7 mouse cellular contexts compared by ENCODE assay signal in the genomic region with DNA sequence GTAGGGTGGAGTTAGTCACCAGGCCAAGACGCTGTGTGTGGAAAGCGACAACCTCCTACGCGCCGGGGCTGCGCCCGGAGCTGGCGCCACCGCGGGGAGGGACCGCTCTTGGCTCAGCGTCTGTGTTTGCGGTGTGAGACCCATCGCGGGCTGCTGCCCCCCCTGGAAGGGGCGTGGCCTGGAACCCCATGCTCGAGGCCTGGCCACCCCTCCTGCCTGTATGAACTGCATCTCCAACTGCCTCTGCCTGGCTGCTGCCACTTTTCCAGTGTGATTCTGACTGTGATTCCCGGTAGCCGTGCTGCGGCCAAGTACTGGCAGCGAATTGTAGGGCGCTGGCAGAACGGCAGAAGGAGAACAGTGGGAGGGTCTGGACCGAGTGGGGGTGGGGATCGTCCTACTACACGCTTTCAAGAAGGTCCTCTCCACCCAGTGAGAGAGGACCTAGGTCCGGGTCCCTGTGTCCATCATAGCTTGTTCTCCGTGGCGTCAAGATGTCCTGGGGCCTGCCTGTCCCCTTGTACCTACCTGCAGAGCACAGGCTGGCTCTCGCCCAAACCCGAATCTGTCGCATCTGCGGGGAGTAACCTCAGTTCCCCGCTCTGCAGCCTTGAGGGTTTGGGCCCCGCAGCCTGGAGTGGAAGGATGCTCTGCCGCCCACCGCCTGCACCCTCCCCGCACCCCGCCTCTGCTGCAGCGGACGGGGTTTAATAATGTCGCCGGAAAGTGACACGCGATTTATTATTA. TPM values are rescaled to one million over a fixed set of nuclear protein-coding genes. Genes with fewer than 3 reads are reported as not detected.
DNase-seq lines count a peak whose midpoint lies in the region; ATAC-seq lines count a peak whose summit lies in the region.

No protein-coding gene starts in this region.

- intact Hi-C loops in left cerebral cortex, postnatal 25 days (cut with DNase I) = loop anchor here (5.0 to 10.0 kb wide), 2 partner anchors 152 to 325 kb away; a partner anchor contains a TSS

- H3K36me3 ChIP-seq in forebrain, embryonic 16.5 days (ENCODE audit: control insufficient read depth, insufficient read depth) = no peaks in the 10 kb centered on the region
- no peaks in the 10 kb centered on the region for H3K36me3 ChIP-seq in hindbrain, embryonic 11.5 days (ENCODE audit: control insufficient read depth, insufficient read depth, low read length)
- no peaks in the 10 kb centered on the region for H3K36me3 ChIP-seq in megakaryocyte, embryonic 14.5 days (replicated peaks; ENCODE audit: low read length)

- H3K27me3 ChIP-seq in forebrain, embryonic 16.5 days (replicated peaks; ENCODE audit: control insufficient read depth, insufficient read depth, low read length) = peaks cover 58% of the 10 kb centered on the region
- peaks cover 70% of the 10 kb centered on the region for H3K27me3 ChIP-seq in hindbrain, embryonic 11.5 days (ENCODE audit: control insufficient read depth, insufficient read depth, low read length)
- peaks cover 65% of the 10 kb centered on the region for H3K27me3 ChIP-seq in megakaryocyte, embryonic 14.5 days (replicated peaks)

- peak overlapping the region; percentile 46 for H3K9ac ChIP-seq in forebrain, embryonic 16.5 days (replicated peaks; ENCODE audit: low read depth, low read length)
- H3K9ac ChIP-seq in hindbrain, embryonic 11.5 days (ENCODE audit: low read depth, low read length) = no peak overlapping the region

- under 1% methylated on average over 45 of the region's 45 CpGs for WGBS in forebrain, embryonic 16.5 days
- under 1% methylated on average over 45 of the region's 45 CpGs for WGBS in hindbrain, embryonic 11.5 days

- no peaks in the 10 kb centered on the region for H3K9me3 ChIP-seq in forebrain, embryonic 16.5 days (ENCODE audit: control insufficient read depth, low read length)
- H3K9me3 ChIP-seq in hindbrain, embryonic 11.5 days (ENCODE audit: control insufficient read depth, low read length) = no peaks in the 10 kb centered on the region
- no peaks in the 10 kb centered on the region for H3K9me3 ChIP-seq in megakaryocyte, embryonic 14.5 days

- 0 out of 2 replicates have a peak, but pooled peaks have one; percentile 5 for ATAC-seq in forebrain, embryonic 16.5 days
- ATAC-seq in hindbrain, embryonic 11.5 days (ENCODE audit: low FRiP score) = no peak

- H3K4me3 ChIP-seq in forebrain, embryonic 16.5 days (replicated peaks; ENCODE audit: low read length) = peak overlapping the region; percentile 29
- peak overlapping the region; percentile 24 for H3K4me3 ChIP-seq in hindbrain, embryonic 11.5 days (ENCODE audit: low read depth, low read length)
- H3K4me3 ChIP-seq in megakaryocyte, embryonic 14.5 days (replicated peaks) = peak overlapping the region; percentile 92

- H3K27ac ChIP-seq in forebrain, embryonic 16.5 days (ENCODE audit: low read length) = no peak overlapping the region
- H3K27ac ChIP-seq in hindbrain, embryonic 11.5 days (ENCODE audit: low read depth, low read length) = no peak overlapping the region

- H3K4me2 ChIP-seq in forebrain, embryonic 16.5 days (ENCODE audit: low read length) = peak overlapping the region; percentile 48
- peak overlapping the region; percentile 39 for H3K4me2 ChIP-seq in hindbrain, embryonic 11.5 days (replicated peaks; ENCODE audit: low read depth, low read length)

- peaks cover 40% of the 10 kb centered on the region for H3K4me1 ChIP-seq in forebrain, embryonic 16.5 days (replicated peaks; ENCODE audit: control insufficient read depth, insufficient read depth, low read length)
- peaks cover 21% of the 10 kb centered on the region for H3K4me1 ChIP-seq in hindbrain, embryonic 11.5 days (replicated peaks; ENCODE audit: control insufficient read depth, insufficient read depth, low read length)
- H3K4me1 ChIP-seq in megakaryocyte, embryonic 14.5 days = peaks cover 80% of the 10 kb centered on the region

- peak; percentile 93 for DNase-seq in NIH3T3 (ENCODE audit: low read depth)
- DNase-seq in cerebellum, adult 11-12 months = peak; percentile 88
- peak; percentile 64 for DNase-seq in hindbrain, embryonic 11.5 days (ENCODE audit: low spot score)
- DNase-seq in left cerebral cortex, postnatal 25 days (ENCODE audit: low spot score in 2 of 2) = peak; percentile 52 to 68
- DNase-seq in spleen, postnatal 36 days (ENCODE audit: low spot score in 2 of 2) = peak; percentile 53 to 65

RNA-seq across cellular contexts. Expression of a gene that starts 4.9 kb away (rescaled TPM):
- 0.80 and 3.4 TPM in 2 replicates for polyA plus RNA-seq in forebrain, embryonic 16.5 days (2015; fragmentation: Nextera tagmentation; extraction: Ambion mirVana)
- polyA plus RNA-seq in hindbrain, embryonic 11.5 days (2014; fragmentation: Nextera tagmentation; extraction: Ambion mirVana) = 2.9 and 3.9 TPM in 2 replicates
- 1 to 10 TPM; 1.9 to 2.2 TPM for total RNA-seq in left cerebral cortex, postnatal 25 days (2021)
- polyA plus RNA-seq in megakaryocyte, embryonic 14.5 days (2012; ENCODE audit: insufficient read depth, low replicate concordance) = 0.54 TPM in 1 of 2 replicates, not detected in the other

RNA-seq across cellular contexts. Expression of a gene that starts 32.6 kb away (rescaled TPM):
- polyA plus RNA-seq in forebrain, embryonic 16.5 days (2015; fragmentation: Nextera tagmentation; extraction: Ambion mirVana) = 69.5 and 80.3 TPM in 2 replicates
- polyA plus RNA-seq in hindbrain, embryonic 11.5 days (2014; fragmentation: Nextera tagmentation; extraction: Ambion mirVana) = 22.7 and 23.8 TPM in 2 replicates
- total RNA-seq in left cerebral cortex, postnatal 25 days (2021) = 100 to 1,000 TPM; 107 to 129 TPM
- polyA plus RNA-seq in megakaryocyte, embryonic 14.5 days (2012; ENCODE audit: insufficient read depth, low replicate concordance) = 4.4 TPM in 2 replicates

RNA-seq across cellular contexts. Expression of a gene that starts 34.4 kb away (rescaled TPM):
- polyA plus RNA-seq in forebrain, embryonic 16.5 days (2015; fragmentation: Nextera tagmentation; extraction: Ambion mirVana) = 1.9 and 2.7 TPM in 2 replicates
- 0.62 TPM in 1 of 2 replicates, not detected in the other for polyA plus RNA-seq in hindbrain, embryonic 11.5 days (2014; fragmentation: Nextera tagmentation; extraction: Ambion mirVana)
- 1 to 10 TPM; 4.2 to 4.6 TPM for total RNA-seq in left cerebral cortex, postnatal 25 days (2021)
- 0.02 TPM in 1 of 2 replicates, not detected in the other for polyA plus RNA-seq in megakaryocyte, embryonic 14.5 days (2012; ENCODE audit: insufficient read depth, low replicate concordance)

Comparison
In these comparisons a context has a peak if more than half of its experiments do, and no peak if none do; other contexts are left out.
1. H3K4me3 ChIP-seq: peak in every context shown above with its lines; median percentile 92 in megakaryocyte, embryonic 14.5 days; 29 in forebrain, embryonic 16.5 days; 24 in hindbrain, embryonic 11.5 days.